ENCODE assay signal across 15 mouse cellular contexts in genomic region chr5:53135984-53136383, GRCm38 (mm10).
"Had no signal": no experiment of that assay in that cellular context is flagged by ENCODE, and none has a peak within 500 bp of the region (broad histone marks: within the 10 kb centered on the region; RNA-seq: fewer than 3 reads in every experiment).

No protein-coding gene starts in this region.

- H3K36me3 ChIP-seq: liver, embryonic 12.5 days; midbrain, embryonic 15.5 days; neural tube, embryonic 12.5 days; stomach, embryonic 15.5 days had no signal

- DNase-seq: lung, embryonic 14.5 days; right cerebral cortex, postnatal 14 days; thymus, adult 2 months; thymus, postnatal 25 days; thymus, postnatal 4 days had no signal

- H3K4me3 ChIP-seq: liver, embryonic 12.5 days; megakaryocyte, embryonic 14.5 days; midbrain, embryonic 13.5 days; midbrain, embryonic 15.5 days; neural tube, embryonic 12.5 days; stomach, embryonic 15.5 days had no signal

- H3K4me1 ChIP-seq: liver, embryonic 12.5 days; megakaryocyte, embryonic 14.5 days; neural tube, embryonic 12.5 days; stomach, embryonic 15.5 days had no signal

- H3K9ac ChIP-seq: liver, embryonic 12.5 days; liver, embryonic 14.5 days; lung, embryonic 14.5 days; midbrain, embryonic 13.5 days; midbrain, embryonic 15.5 days; neural tube, embryonic 12.5 days; stomach, embryonic 15.5 days had no signal

- H3K9me3 ChIP-seq: liver, embryonic 12.5 days; megakaryocyte, embryonic 14.5 days; midbrain, embryonic 13.5 days; midbrain, embryonic 15.5 days; neural tube, embryonic 12.5 days; stomach, embryonic 15.5 days had no signal

- H3K4me2 ChIP-seq: liver, embryonic 12.5 days; lung, embryonic 14.5 days; midbrain, embryonic 11.5 days; midbrain, embryonic 13.5 days; midbrain, embryonic 15.5 days; neural tube, embryonic 12.5 days; stomach, embryonic 15.5 days had no signal

- H3K27me3 ChIP-seq: liver, embryonic 12.5 days; megakaryocyte, embryonic 14.5 days; midbrain, embryonic 13.5 days; midbrain, embryonic 15.5 days; neural tube, embryonic 12.5 days; stomach, embryonic 15.5 days had no signal

- H3K27ac ChIP-seq: liver, embryonic 12.5 days; liver, embryonic 14.5 days; macrophage; midbrain, embryonic 13.5 days; midbrain, embryonic 15.5 days; neural tube, embryonic 12.5 days; stomach, embryonic 15.5 days; stomach, postnatal 0 days had no signal

- ATAC-seq: liver, embryonic 12.5 days; midbrain, embryonic 13.5 days; midbrain, embryonic 15.5 days had no signal
